Mouse (Mus musculus): ENCODE measurements around the gene Cebpb.

The Cebpb gene

GRCm38 (mm10) chr2:167691871-167692661 lies 3.4 kb downstream of the Cebpb start:
- no peak for DNase-seq

GRCm38 (mm10) chr2:167692831-167693230 lies 4.1 kb downstream of the Cebpb start:
- DNase-seq = no peak

DNA sequence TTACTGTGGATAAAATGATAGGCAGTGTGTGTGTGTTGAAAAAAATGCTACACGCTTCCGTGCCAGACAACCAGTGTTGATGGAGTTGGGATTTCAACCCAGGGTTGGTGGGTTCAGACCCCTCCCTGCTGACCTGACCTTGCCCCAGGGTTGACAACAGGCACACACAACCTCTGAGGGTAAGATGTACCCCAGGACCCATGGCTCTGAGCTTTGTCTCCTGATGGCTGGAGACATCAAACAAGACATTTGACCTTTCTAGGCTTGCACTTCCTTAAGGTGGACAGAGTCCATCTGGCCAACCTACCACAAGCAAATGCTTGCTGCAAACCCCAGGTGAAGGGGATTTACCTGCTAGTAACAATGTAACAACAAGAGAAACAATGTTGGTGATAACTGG lies 4.8 kb downstream of the Cebpb start:
- DNase-seq = no peak

GRCm38 (mm10) chr2:167694244-167694643 lies 5.5 kb downstream of the Cebpb start:
- no peak for DNase-seq

- DNase-seq = no peak
Observed at GRCm38 (mm10) chr2:167694963-167695362, 6.2 kb downstream of the Cebpb start.

DNA sequence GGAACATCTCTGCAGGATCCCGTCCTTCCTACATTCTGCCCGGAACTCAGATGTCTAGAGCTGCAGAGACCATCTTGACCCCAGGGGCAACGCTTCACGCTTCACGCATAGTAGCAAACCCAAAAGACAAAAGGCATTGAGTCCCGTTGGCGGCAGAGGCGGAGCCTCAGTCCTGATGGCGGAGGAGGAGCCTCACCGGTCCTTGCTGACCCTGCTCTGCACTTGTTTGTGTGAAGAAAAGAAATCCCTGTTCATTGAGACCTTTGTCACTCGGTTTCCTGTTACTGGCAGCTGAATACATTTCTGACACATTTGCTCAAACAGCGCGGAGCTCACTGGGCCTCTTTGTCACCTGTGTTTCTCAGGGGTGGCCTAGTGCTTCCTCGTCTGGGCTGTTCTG lies 6.8 kb downstream of the Cebpb start:
- no peak for DNase-seq

DNA sequence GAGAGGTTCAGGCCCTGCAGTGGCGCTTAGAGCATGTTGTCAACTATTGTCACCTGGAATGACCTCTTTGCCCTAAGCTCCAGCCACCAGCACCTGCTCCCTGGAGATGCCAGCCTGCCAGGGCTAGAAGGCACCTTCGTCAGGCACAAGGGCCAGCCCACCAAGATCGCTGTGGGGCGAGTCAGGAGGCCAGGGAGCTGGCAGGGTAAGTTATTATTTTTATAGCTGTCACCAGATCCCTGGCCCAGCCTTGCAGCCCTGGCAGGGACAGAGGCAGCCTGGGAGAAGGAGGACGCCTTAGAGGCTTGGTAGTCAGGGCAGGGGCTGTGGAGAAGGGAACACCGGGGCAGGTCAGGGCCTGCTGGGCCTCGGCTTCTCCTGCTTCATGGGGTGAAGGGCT lies 7.4 kb downstream of the Cebpb start:
- no peak for DNase-seq

DNA sequence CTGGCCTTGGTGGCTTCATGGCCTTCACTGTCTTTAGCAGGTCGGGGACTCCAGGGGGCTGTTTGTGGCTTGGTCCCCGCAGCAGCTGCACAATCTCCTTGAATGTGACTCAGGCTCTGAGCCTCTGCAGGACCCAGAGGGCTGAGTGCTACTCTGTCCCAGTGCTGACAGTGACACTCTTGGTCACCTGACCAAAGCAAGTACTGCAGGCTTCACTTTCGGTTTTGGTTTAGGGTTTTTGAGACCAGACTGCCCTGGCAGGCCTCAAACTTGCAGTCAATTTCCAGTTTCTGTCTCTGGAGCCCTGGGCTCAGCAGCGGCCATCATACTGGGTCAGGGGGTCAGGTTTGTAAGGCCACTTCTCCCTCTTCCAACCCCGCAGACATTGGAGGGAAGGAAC lies 9.2 kb downstream of the Cebpb start:
- peak; percentile 43 for DNase-seq

DNA sequence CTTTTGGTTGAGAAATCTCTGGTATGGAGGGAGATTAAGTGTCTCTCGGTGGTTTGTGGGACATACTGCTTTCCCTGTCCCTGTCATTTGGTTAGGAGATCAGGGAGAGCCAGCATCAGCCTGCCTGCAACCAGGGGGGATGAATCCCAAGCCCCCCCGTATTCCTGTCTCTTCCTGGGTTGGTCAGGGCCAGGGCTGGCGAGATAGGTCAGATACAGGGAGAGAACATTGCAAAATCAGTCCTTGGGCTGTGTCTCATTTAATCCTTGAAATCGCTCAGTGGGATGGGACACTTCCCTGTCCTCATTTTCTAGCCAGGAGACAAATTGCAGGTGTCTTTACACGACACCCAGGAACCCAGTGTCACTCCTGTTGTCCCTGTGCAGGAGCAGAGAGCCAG lies 11.3 kb downstream of the Cebpb start:
- DNase-seq = no peak

DNA sequence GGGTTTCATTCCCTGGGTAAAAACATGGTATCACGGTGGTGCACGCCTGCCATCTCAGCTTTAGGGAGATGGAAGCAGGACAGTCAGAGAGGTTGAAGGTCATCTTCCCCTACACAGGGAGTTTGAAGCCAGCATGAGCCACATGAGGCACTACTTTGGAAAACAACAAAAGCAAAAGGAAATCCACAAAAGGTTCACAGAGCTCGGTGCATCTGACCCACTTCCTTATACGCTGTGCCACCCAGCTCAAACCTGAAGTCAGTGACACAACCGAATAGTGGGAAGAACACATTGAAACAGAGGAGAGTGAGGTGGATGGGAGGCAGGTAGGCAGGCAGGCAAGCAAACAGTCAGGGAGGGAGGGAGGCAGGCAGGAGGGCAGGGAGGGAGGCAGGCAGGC lies 12.8 kb downstream of the Cebpb start:
- DNase-seq = no peak

- no peak for DNase-seq
Observed at GRCm38 (mm10) chr2:167702126-167702525, 13.4 kb downstream of the Cebpb start.

GRCm38 (mm10) chr2:167704409-167704808 lies 15.7 kb downstream of the Cebpb start:
- DNase-seq = no peak

GRCm38 (mm10) chr2:167706183-167706939 lies 17.6 kb downstream of the Cebpb start:
- DNase-seq = no peak

GRCm38 (mm10) chr2:167708373-167708772 lies 19.7 kb downstream of the Cebpb start:
- no peak for DNase-seq

- no peak for DNase-seq
Observed at GRCm38 (mm10) chr2:167709969-167710368, 21.3 kb downstream of the Cebpb start.

DNA sequence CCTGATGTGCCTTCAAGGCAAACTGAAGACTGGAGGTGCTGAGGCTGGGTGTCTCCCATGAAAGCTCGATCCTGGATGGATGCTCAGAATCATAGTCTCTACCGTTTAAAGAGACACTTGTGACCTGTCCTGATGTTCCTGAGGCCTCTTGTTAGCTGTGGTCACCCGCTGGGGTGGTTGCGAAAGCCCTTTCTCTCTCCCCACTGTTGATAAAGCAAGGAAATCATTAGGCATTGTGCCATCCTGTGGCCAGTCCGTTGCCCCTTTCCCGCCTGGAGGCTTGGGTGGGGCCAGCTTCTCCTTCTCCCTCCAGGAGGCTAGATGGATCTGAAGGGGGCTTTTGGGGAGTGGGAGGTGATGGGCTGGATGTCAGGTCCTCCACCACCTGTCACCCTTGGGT lies 21.9 kb downstream of the Cebpb start:
- DNase-seq = peak; percentile 34

- no peak for DNase-seq
Observed at GRCm38 (mm10) chr2:167712872-167713821, 24.4 kb downstream of the Cebpb start.

DNA sequence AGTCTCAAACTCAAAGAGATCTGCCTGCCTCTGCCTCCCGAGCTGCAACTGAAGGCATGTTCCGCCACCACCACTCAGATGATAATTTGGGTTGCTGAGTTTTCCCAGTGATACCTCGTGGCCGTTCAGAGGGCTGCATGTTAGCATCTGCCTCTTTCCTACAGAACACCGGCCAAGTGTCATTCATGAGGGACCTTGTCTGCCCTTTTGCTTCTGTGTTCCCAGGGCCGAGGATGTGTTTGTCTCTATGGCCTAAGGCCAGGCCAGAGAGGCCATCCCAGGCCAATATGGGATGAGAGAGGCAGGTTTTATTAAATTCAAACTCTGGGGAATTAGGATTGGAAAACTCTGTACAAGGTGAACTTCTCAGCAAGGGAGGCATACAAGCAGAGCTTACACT lies 25.6 kb downstream of the Cebpb start:
- no peak for DNase-seq

GRCm38 (mm10) chr2:167715008-167715407 lies 26.3 kb downstream of the Cebpb start:
- DNase-seq = no peak

GRCm38 (mm10) chr2:167717208-167717607 lies 28.5 kb downstream of the Cebpb start:
- no peak for DNase-seq

DNA sequence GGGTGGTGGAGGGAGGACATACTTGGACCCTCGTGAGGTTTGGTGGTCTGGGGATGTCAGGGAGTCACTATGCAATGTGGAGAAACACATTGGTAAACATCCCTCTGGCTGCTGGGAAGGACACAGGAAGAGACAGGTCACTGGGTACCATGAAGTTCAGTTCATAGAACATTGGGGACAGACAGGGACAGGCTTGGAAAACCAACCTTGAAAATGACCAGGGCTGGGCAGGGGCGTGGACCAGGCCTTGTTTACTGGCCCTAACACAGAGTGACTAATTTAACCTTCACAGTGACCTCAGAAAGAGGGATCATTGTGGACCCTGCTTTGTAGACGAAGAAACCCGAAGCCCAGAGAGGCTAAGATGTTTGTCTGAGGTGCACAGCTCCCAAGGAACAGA lies 30.8 kb downstream of the Cebpb start:
- DNase-seq = no peak

- no peak for DNase-seq
Observed at GRCm38 (mm10) chr2:167721159-167721882, 32.6 kb downstream of the Cebpb start.
